Mouse (Mus musculus) midbrain, postnatal 0 days (tissue): Measurements from ENCODE around the gene Rnf103. TPM values are rescaled to one million over a fixed set of nuclear protein-coding genes. Genes with fewer than 3 reads are reported as not detected.
A peak's percentile ranks its signal among the peaks of the same experiment; 100 is the strongest.

Experiments used
- ATAC-seq: fragments of 200-750 bp; cut with Nextera tagmentation; 2 replicates; pipeline ENCODE4 v1.8.0; 2017; ENCODE audit warnings: moderate number of reproducible peaks, mild to moderate bottlenecking, moderate TSS enrichment, moderate library complexity; ENCODE audit not compliant: low FRiP score
- DNase-seq: peaks from one replicate; pipeline ENCODE4 v3.0.0-alpha.2; 2015; ENCODE audit warnings: low spot score
- H3K27ac ChIP-seq: fragments of 300-500 bp; sonication (generic); 2 replicates; pipeline ENCODE4 v1.5.1; 2014; ENCODE audit warnings: low read depth, mild to moderate bottlenecking, low read length, mixed read lengths
- H3K27me3 ChIP-seq: fragments of 300-500 bp; sonication (generic); 2 replicates; pipeline ENCODE4 v1.6.1; 2014; ENCODE audit warnings: low read length, control low read depth, mixed read lengths; ENCODE audit not compliant: insufficient read depth
- H3K36me3 ChIP-seq: fragments of 300-500 bp; sonication (generic); 2 replicates; pipeline ENCODE4 v1.6.1; 2014; ENCODE audit warnings: low read length, control low read depth, mixed read lengths; ENCODE audit not compliant: insufficient read depth
- H3K4me1 ChIP-seq: fragments of 300-500 bp; sonication (generic); 2 replicates; pipeline ENCODE4 v1.6.1; 2014; ENCODE audit warnings: mild to moderate bottlenecking, control low read depth, antibody characterized with exemption, low read length, mixed read lengths; ENCODE audit not compliant: insufficient read depth
- H3K4me2 ChIP-seq: fragments of 300-500 bp; sonication (generic); 2 replicates; pipeline ENCODE4 v1.6.1; 2014; ENCODE audit warnings: low read depth, mild to moderate bottlenecking, low read length, mixed read lengths; ENCODE audit not compliant: poor library complexity, severe bottlenecking
- H3K4me3 ChIP-seq: fragments of 300-500 bp; sonication (generic); 2 replicates; pipeline ENCODE4 v1.5.1; 2014; ENCODE audit warnings: low read depth, mild to moderate bottlenecking, low read length, moderate library complexity
- H3K9ac ChIP-seq: fragments of 300-500 bp; sonication (generic); replicated peaks from 2 replicates; pipeline ENCODE4 v1.6.1; 2014; ENCODE audit warnings: mild to moderate bottlenecking, low read length, moderate library complexity, mixed read lengths; ENCODE audit not compliant: poor library complexity, severe bottlenecking
- H3K9me3 ChIP-seq: fragments of 300-500 bp; sonication (generic); 2 replicates; pipeline ENCODE4 v1.6.1; 2016; ENCODE audit warnings: low read length, control low read depth
- CTCF ChIP-seq: IDR thresholded peaks from 2 replicates; pipeline ENCODE4 v1.5.1; 2016; ENCODE audit warnings: antibody characterized with exemption, mild to moderate bottlenecking
- WGBS: fragments of 180-500 bp; shearing (Covaris S2); extraction: QIAGEN DNeasy Blood & Tissue Kit; methylation state at CpG from one replicate; pipeline ENCODE4 v1.1.7; 2014; 5-methylcytosine and 5-hydroxymethylcytosine counted together
- polyA plus RNA-seq: library from polyadenylated mRNA; unstranded; fragments of >200 nt; fragmentation: Nextera tagmentation; extraction: Ambion mirVana; gene quantifications from 2 replicates; pipeline ENCODE4 v1.2.1, GENCODE M21; 2015
- total RNA-seq: library from RNA; depleted of rRNA; stranded (reverse); fragments of >200 nt; gene quantifications from 2 replicates; pipeline ENCODE4 v1.2.3, GENCODE M21; 2014

Rnf103 gene
- total and polyA plus RNA-seq, 2 experiments from 2014 or later: 23.2 to 33.9 TPM

- Histone ChIP-seq H3K27me3 (no peaks in the 10 kb centered on the region), H3K4me2 (no peak overlapping the region), H3K9me3 (no peaks in the 10 kb centered on the region), H3K4me1 (no peaks in the 10 kb centered on the region), H3K4me3 (no peak overlapping the region), H3K9ac (no peak overlapping the region), H3K27ac (no peak overlapping the region), H3K36me3 (no peaks in the 10 kb centered on the region)
- DNase-seq (no peak), ATAC-seq (no peak)
- 79% methylated on average over 2 of the region's 2 CpGs for WGBS
- no peak for TF ChIP-seq CTCF
These were observed 7.5 kb upstream of the Rnf103 start for GRCm38 (mm10) chr6:71486226-71486625.

- Histone ChIP-seq H3K36me3 (no peaks in the 10 kb centered on the region), H3K9ac (no peak overlapping the region), H3K4me3 (no peak overlapping the region), H3K27ac (no peak overlapping the region), H3K27me3 (no peaks in the 10 kb centered on the region), H3K9me3 (no peaks in the 10 kb centered on the region), H3K4me1 (no peaks in the 10 kb centered on the region), H3K4me2 (no peak overlapping the region)
- ATAC-seq (no peak), DNase-seq (no peak)
- 81% methylated on average over 1 of the region's 1 CpGs for WGBS
- no peak for TF ChIP-seq CTCF
These were observed 6.8 kb upstream of the Rnf103 start for GRCm38 (mm10) chr6:71486867-71487266.

DNA sequence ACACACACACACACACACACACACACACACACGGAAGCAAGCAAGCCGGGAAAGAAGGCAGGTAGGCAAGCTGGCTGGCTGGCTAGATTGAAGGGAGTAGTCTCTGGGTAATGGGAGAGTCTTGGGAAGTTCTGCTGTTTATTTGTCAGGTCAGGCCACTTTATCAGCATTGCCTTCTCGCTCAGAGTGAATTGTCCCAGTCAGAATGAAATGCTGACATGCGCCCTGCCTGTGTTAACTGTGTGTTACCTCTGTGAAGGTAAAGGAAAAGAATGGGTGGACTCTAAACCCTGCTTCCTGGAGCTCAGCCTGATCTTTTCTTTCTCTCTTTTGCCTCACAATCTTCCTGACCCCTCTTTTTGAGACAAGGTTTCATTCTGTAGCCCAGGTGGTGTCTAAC is 5.7 kb upstream of the Rnf103 start:
- no peak for ATAC-seq
- Histone ChIP-seq H3K27ac (no peak overlapping the region), H3K27me3 (no peaks in the 10 kb centered on the region), H3K4me3 (no peak overlapping the region), H3K9ac (no peak overlapping the region), H3K4me1 (no peaks in the 10 kb centered on the region), H3K9me3 (no peaks in the 10 kb centered on the region), H3K4me2 (no peak overlapping the region), H3K36me3 (no peaks in the 10 kb centered on the region)
- no peak for DNase-seq
- TF ChIP-seq CTCF: no peak
- 60% methylated on average over 4 of the region's 4 CpGs for WGBS

GRCm38 (mm10) chr6:71492136-71492535 is 1.6 kb upstream of the Rnf103 start:
- ATAC-seq: no peak
- no peak overlapping the region for H3K9ac ChIP-seq
- H3K36me3 ChIP-seq: no peaks in the 10 kb centered on the region
- no peaks in the 10 kb centered on the region for H3K27me3 ChIP-seq
- no peak overlapping the region for H3K4me2 ChIP-seq
- no peak for DNase-seq
- 66% methylated on average over 4 of the region's 4 CpGs for WGBS
- TF ChIP-seq CTCF: no peak
- no peaks in the 10 kb centered on the region for H3K9me3 ChIP-seq
- no peak overlapping the region for H3K27ac ChIP-seq
- H3K4me3 ChIP-seq: no peak overlapping the region
- H3K4me1 ChIP-seq: peaks cover 6% of the 10 kb centered on the region; the same call in 1 of the 2 replicates

- WGBS: 20% methylated on average over 20 of the region's 22 CpGs
These were observed 679 bp upstream of the Rnf103 start for GRCm38 (mm10) chr6:71492756-71493674.

GRCm38 (mm10) chr6:71494341-71495020 is 787 bp downstream of the Rnf103 start:
- WGBS: under 1% methylated on average over 37 of the region's 46 CpGs
- TF ChIP-seq CTCF: peak; percentile 12; the same call in 1 of the 2 replicates
- no peaks in the 10 kb centered on the region for H3K27me3 ChIP-seq
- H3K9ac ChIP-seq: peak overlapping the region; percentile 98
- DNase-seq: peak; percentile 24
- H3K27ac ChIP-seq: peak overlapping the region; percentile 98
- H3K4me3 ChIP-seq: peak overlapping the region; percentile 95
- H3K9me3 ChIP-seq: no peaks in the 10 kb centered on the region
- H3K4me1 ChIP-seq: peaks cover 6% of the 10 kb centered on the region; the same call in 1 of the 2 replicates
- H3K36me3 ChIP-seq: no peaks in the 10 kb centered on the region
- ATAC-seq: peak; percentile 38
- peak overlapping the region; percentile 73 for H3K4me2 ChIP-seq

More at GRCm38 (mm10) chr6:71492756-71493674, 679 bp upstream of the Rnf103 start:
- Histone ChIP-seq H3K4me1 (peaks cover 6% of the 10 kb centered on the region; the same call in 1 of the 2 replicates), H3K9me3 (no peaks in the 10 kb centered on the region), H3K27ac (peak overlapping the region; percentile 98), H3K4me3 (peak overlapping the region; percentile 95), H3K36me3 (no peaks in the 10 kb centered on the region), H3K4me2 (peak overlapping the region; percentile 73), H3K27me3 (no peaks in the 10 kb centered on the region), H3K9ac (peak overlapping the region; percentile 98)
- peak; percentile 14 for ATAC-seq
- DNase-seq: no peak
- no peak for TF ChIP-seq CTCF
